Mouse (Mus musculus): Measurements from ENCODE around the gene Rpl23a. TPM values are rescaled to one million over a fixed set of nuclear protein-coding genes. Genes with fewer than 3 reads are reported as not detected.
"Not testable (repeated sequence)": the region's sequence is repeated elsewhere in the genome, so short reads cannot be mapped to it uniquely, and the experiment has no call there.

The Rpl23a gene
- polyA plus RNA-seq, 1 experiment from 2014 or later: 1,650 TPM

- no peak overlapping the region for H3K4me2 ChIP-seq (replicated peaks; ENCODE audit: low read depth, low read length)
- peaks cover 42% of the 10 kb centered on the region; the same call in 1 of the 2 replicates for H3K36me3 ChIP-seq (ENCODE audit: control insufficient read depth, insufficient read depth, low read length)
- no peaks in the 10 kb centered on the region for H3K4me1 ChIP-seq (ENCODE audit: control insufficient read depth, insufficient read depth, low read length)
- H3K9ac ChIP-seq (ENCODE audit: low read depth, low read length): no peak overlapping the region
- ATAC-seq (ENCODE audit: low FRiP score, low TSS enrichment): no peak
- no peak overlapping the region for H3K27ac ChIP-seq (ENCODE audit: low read depth, low read length)
- no peak overlapping the region for H3K4me3 ChIP-seq (ENCODE audit: low read length)
- no peaks in the 10 kb centered on the region for H3K9me3 ChIP-seq (ENCODE audit: control insufficient read depth, low read length)
- no peaks in the 10 kb centered on the region for H3K27me3 ChIP-seq (ENCODE audit: control insufficient read depth, insufficient read depth, low read length)
- 91% methylated on average over 6 of the region's 6 CpGs for WGBS
Measured at GRCm38 (mm10) chr11:78146707-78147543, 36.5 kb downstream of the Rpl23a start.

- 81% methylated on average over 5 of the region's 5 CpGs for WGBS
- Histone ChIP-seq H3K4me1 (ENCODE audit: control insufficient read depth, insufficient read depth, low read length) (no peaks in the 10 kb centered on the region), H3K4me2 (replicated peaks; ENCODE audit: low read depth, low read length) (no peak overlapping the region), H3K4me3 (ENCODE audit: low read length) (no peak overlapping the region), H3K27me3 (ENCODE audit: control insufficient read depth, insufficient read depth, low read length) (no peaks in the 10 kb centered on the region), H3K36me3 (ENCODE audit: control insufficient read depth, insufficient read depth, low read length) (peaks cover 40% of the 10 kb centered on the region; the same call in 1 of the 2 replicates), H3K27ac (ENCODE audit: low read depth, low read length) (no peak overlapping the region), H3K9ac (ENCODE audit: low read depth, low read length) (no peak overlapping the region), H3K9me3 (ENCODE audit: control insufficient read depth, low read length) (no peaks in the 10 kb centered on the region)
- no peak for ATAC-seq (ENCODE audit: low FRiP score, low TSS enrichment)
Measured at GRCm38 (mm10) chr11:78146168-78146567, 37.2 kb downstream of the Rpl23a start.

- WGBS: 90% methylated on average over 2 of the region's 2 CpGs
Measured at GRCm38 (mm10) chr11:78143520-78143919, 39.9 kb downstream of the Rpl23a start.

GRCm38 (mm10) chr11:78140665-78141064 is 42.7 kb downstream of the Rpl23a start:
- peaks cover 26% of the 10 kb centered on the region; the same call in 1 of the 2 replicates for H3K36me3 ChIP-seq (ENCODE audit: control insufficient read depth, insufficient read depth, low read length)
- no peak overlapping the region for H3K4me3 ChIP-seq (ENCODE audit: low read length)
- no peaks in the 10 kb centered on the region for H3K4me1 ChIP-seq (ENCODE audit: control insufficient read depth, insufficient read depth, low read length)
- no peak for ATAC-seq (ENCODE audit: low FRiP score, low TSS enrichment)
- no peaks in the 10 kb centered on the region for H3K27me3 ChIP-seq (ENCODE audit: control insufficient read depth, insufficient read depth, low read length)
- no peak overlapping the region for H3K9ac ChIP-seq (ENCODE audit: low read depth, low read length)
- WGBS: 84% methylated on average over 5 of the region's 5 CpGs
- no peak overlapping the region for H3K27ac ChIP-seq (ENCODE audit: low read depth, low read length)
- H3K9me3 ChIP-seq (ENCODE audit: control insufficient read depth, low read length): no peaks in the 10 kb centered on the region
- H3K4me2 ChIP-seq (replicated peaks; ENCODE audit: low read depth, low read length): no peak overlapping the region

More at GRCm38 (mm10) chr11:78143520-78143919, 39.9 kb downstream of the Rpl23a start:
- Histone ChIP-seq H3K9me3 (ENCODE audit: control insufficient read depth, low read length) (no peaks in the 10 kb centered on the region), H3K4me2 (replicated peaks; ENCODE audit: low read depth, low read length) (no peak overlapping the region), H3K36me3 (ENCODE audit: control insufficient read depth, insufficient read depth, low read length) (peaks cover 29% of the 10 kb centered on the region; the same call in 1 of the 2 replicates), H3K4me1 (ENCODE audit: control insufficient read depth, insufficient read depth, low read length) (no peaks in the 10 kb centered on the region), H3K27ac (ENCODE audit: low read depth, low read length) (no peak overlapping the region), H3K9ac (ENCODE audit: low read depth, low read length) (no peak overlapping the region), H3K27me3 (ENCODE audit: control insufficient read depth, insufficient read depth, low read length) (no peaks in the 10 kb centered on the region), H3K4me3 (ENCODE audit: low read length) (no peak overlapping the region)
- ATAC-seq (ENCODE audit: low FRiP score, low TSS enrichment): no peak

GRCm38 (mm10) chr11:78138023-78138422 is 45.4 kb downstream of the Rpl23a start:
- H3K9ac ChIP-seq (ENCODE audit: low read depth, low read length): no peak overlapping the region
- ATAC-seq (ENCODE audit: low FRiP score, low TSS enrichment): no peak
- 84% methylated on average over 3 of the region's 3 CpGs for WGBS

GRCm38 (mm10) chr11:78137584-78137983 is 45.8 kb downstream of the Rpl23a start:
- H3K9me3 ChIP-seq (ENCODE audit: control insufficient read depth, low read length): no peaks in the 10 kb centered on the region
- no peak overlapping the region for H3K9ac ChIP-seq (ENCODE audit: low read depth, low read length)
- 0 out of 2 replicates have a peak, but pooled peaks cover 4% of the 10 kb centered on the region for H3K36me3 ChIP-seq (ENCODE audit: control insufficient read depth, insufficient read depth, low read length)
- H3K4me3 ChIP-seq (ENCODE audit: low read length): no peak overlapping the region
- WGBS: 82% methylated on average over 4 of the region's 4 CpGs
- H3K4me2 ChIP-seq (replicated peaks; ENCODE audit: low read depth, low read length): no peak overlapping the region
- no peak for ATAC-seq (ENCODE audit: low FRiP score, low TSS enrichment)
- H3K27ac ChIP-seq (ENCODE audit: low read depth, low read length): no peak overlapping the region
- H3K27me3 ChIP-seq (ENCODE audit: control insufficient read depth, insufficient read depth, low read length): no peaks in the 10 kb centered on the region
- H3K4me1 ChIP-seq (ENCODE audit: control insufficient read depth, insufficient read depth, low read length): no peaks in the 10 kb centered on the region

More at GRCm38 (mm10) chr11:78138023-78138422, 45.4 kb downstream of the Rpl23a start:
- Histone ChIP-seq H3K36me3 (ENCODE audit: control insufficient read depth, insufficient read depth, low read length) (0 out of 2 replicates have a peak, but pooled peaks cover 4% of the 10 kb centered on the region), H3K27ac (ENCODE audit: low read depth, low read length) (no peak overlapping the region), H3K4me3 (ENCODE audit: low read length) (no peak overlapping the region), H3K4me1 (ENCODE audit: control insufficient read depth, insufficient read depth, low read length) (no peaks in the 10 kb centered on the region), H3K4me2 (replicated peaks; ENCODE audit: low read depth, low read length) (no peak overlapping the region), H3K27me3 (ENCODE audit: control insufficient read depth, insufficient read depth, low read length) (no peaks in the 10 kb centered on the region), H3K9me3 (ENCODE audit: control insufficient read depth, low read length) (no peaks in the 10 kb centered on the region)

GRCm38 (mm10) chr11:78136132-78136531 is 47.3 kb downstream of the Rpl23a start:
- H3K4me1 ChIP-seq (ENCODE audit: control insufficient read depth, insufficient read depth, low read length): no peaks in the 10 kb centered on the region
- no peaks in the 10 kb centered on the region for H3K27me3 ChIP-seq (ENCODE audit: control insufficient read depth, insufficient read depth, low read length)
- WGBS: 86% methylated on average over 1 of the region's 1 CpGs
- H3K4me3 ChIP-seq (ENCODE audit: low read length): no peak overlapping the region
- no peaks in the 10 kb centered on the region for H3K9me3 ChIP-seq (ENCODE audit: control insufficient read depth, low read length)
- H3K36me3 ChIP-seq (ENCODE audit: control insufficient read depth, insufficient read depth, low read length): 0 out of 2 replicates have a peak, but pooled peaks cover 4% of the 10 kb centered on the region
- no peak for ATAC-seq (ENCODE audit: low FRiP score, low TSS enrichment)
- no peak overlapping the region for H3K27ac ChIP-seq (ENCODE audit: low read depth, low read length)
- H3K4me2 ChIP-seq (replicated peaks; ENCODE audit: low read depth, low read length): no peak overlapping the region
- H3K9ac ChIP-seq (ENCODE audit: low read depth, low read length): no peak overlapping the region

GRCm38 (mm10) chr11:78135314-78135713 is 48.1 kb downstream of the Rpl23a start:
- H3K9ac ChIP-seq (ENCODE audit: low read depth, low read length); ATAC-seq (ENCODE audit: low FRiP score, low TSS enrichment); H3K27me3 ChIP-seq (ENCODE audit: control insufficient read depth, insufficient read depth, low read length); H3K4me1 ChIP-seq (ENCODE audit: control insufficient read depth, insufficient read depth, low read length); H3K9me3 ChIP-seq (ENCODE audit: control insufficient read depth, low read length); H3K27ac ChIP-seq (ENCODE audit: low read depth, low read length); H3K36me3 ChIP-seq (ENCODE audit: control insufficient read depth, insufficient read depth, low read length); H3K4me3 ChIP-seq (ENCODE audit: low read length); H3K4me2 ChIP-seq (replicated peaks; ENCODE audit: low read depth, low read length): not testable (repeated sequence)
- 73% methylated on average over 7 of the region's 7 CpGs for WGBS

GRCm38 (mm10) chr11:78134344-78134743 is 49.0 kb downstream of the Rpl23a start:
- WGBS: 82% methylated on average over 3 of the region's 3 CpGs
- Histone ChIP-seq H3K9me3 (ENCODE audit: control insufficient read depth, low read length) (no peaks in the 10 kb centered on the region), H3K36me3 (ENCODE audit: control insufficient read depth, insufficient read depth, low read length) (no peaks in the 10 kb centered on the region), H3K27me3 (ENCODE audit: control insufficient read depth, insufficient read depth, low read length) (no peaks in the 10 kb centered on the region), H3K4me2 (replicated peaks; ENCODE audit: low read depth, low read length) (no peak overlapping the region), H3K9ac (ENCODE audit: low read depth, low read length) (no peak overlapping the region), H3K27ac (ENCODE audit: low read depth, low read length) (no peak overlapping the region), H3K4me3 (ENCODE audit: low read length) (no peak overlapping the region), H3K4me1 (ENCODE audit: control insufficient read depth, insufficient read depth, low read length) (no peaks in the 10 kb centered on the region)
- no peak for ATAC-seq (ENCODE audit: low FRiP score, low TSS enrichment)

Measured in kidney, embryonic 14.5 days (tissue).